Mouse (Mus musculus) kidney, adult 2 months (tissue): ENCODE results near the gene Rapgef2.

ENCODE experiments used
- CTCF ChIP-seq: fragments of 200-500 bp; conservative IDR thresholded peaks from 2 replicates; pipeline ENCODE4 v1.5.1; 2011; ENCODE audit warnings: low read depth, mild to moderate bottlenecking, control low read depth, low read length, moderate library complexity, mixed read lengths; ENCODE audit not compliant: insufficient read depth, insufficient read length
- POLR2A ChIP-seq: fragments of 200-500 bp; IDR thresholded peaks from one replicate; pipeline ENCODE4 v1.6.1; 2011; ENCODE audit warnings: low read depth, low read length, control low read depth

DNA sequence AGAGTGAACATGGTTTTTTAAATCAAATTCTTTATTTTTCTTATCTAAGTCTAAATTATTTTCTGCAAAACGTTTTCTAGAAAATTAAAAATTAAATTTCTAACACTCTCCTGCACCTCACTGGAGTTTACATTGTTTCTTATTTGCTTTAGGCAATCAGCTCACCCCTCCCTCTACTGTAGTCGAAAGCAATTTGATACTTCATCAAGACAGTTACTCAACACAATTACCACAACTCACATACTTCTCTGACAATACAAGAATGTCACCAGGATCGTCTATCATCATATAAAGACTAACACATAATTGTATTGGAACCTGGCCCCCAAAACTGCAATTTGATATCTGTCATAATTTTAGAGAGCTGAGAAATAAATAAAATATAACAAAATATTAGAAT is 51.8 kb downstream of the Rapgef2 start:
- TF ChIP-seq POLR2A (no peak), CTCF (no peak)
